Mouse (Mus musculus) embryonic facial prominence, embryonic 10.5 days (tissue): ENCODE results near the gene Notch2. TPM values are rescaled to one million over a fixed set of nuclear protein-coding genes. Genes with fewer than 3 reads are reported as not detected.
"Not testable (repeated sequence)": the region's sequence is repeated elsewhere in the genome, so short reads cannot be mapped to it uniquely, and the experiment has no call there.

Source experiments
- DNase-seq: peaks from one replicate; pipeline ENCODE4 v3.0.0-alpha.2; 2017; ENCODE audit warnings: low spot score
- H3K27ac ChIP-seq: fragments of 300-500 bp; sonication (generic); replicated peaks from 2 replicates; pipeline ENCODE4 v1.5.1; 2016; ENCODE audit warnings: mild to moderate bottlenecking
- H3K27me3 ChIP-seq: fragments of 300-500 bp; sonication (generic); replicated peaks from 2 replicates; pipeline ENCODE4 v1.6.1; 2016; ENCODE audit warnings: low read depth, mild to moderate bottlenecking; ENCODE audit not compliant: poor library complexity, severe bottlenecking
- H3K36me3 ChIP-seq: fragments of 300-500 bp; sonication (generic); replicated peaks from 2 replicates; pipeline ENCODE4 v1.6.1; 2016; ENCODE audit warnings: mild to moderate bottlenecking, moderate library complexity
- H3K4me1 ChIP-seq: fragments of 300-500 bp; sonication (generic); 2 replicates; pipeline ENCODE4 v1.6.1; 2016
- H3K4me3 ChIP-seq: fragments of 300-500 bp; sonication (generic); 2 replicates; pipeline ENCODE4 v1.5.1; 2016; ENCODE audit warnings: mild to moderate bottlenecking, moderate library complexity
- H3K9me3 ChIP-seq: fragments of 300-500 bp; sonication (generic); 2 replicates; pipeline ENCODE4 v1.6.1; 2016; ENCODE audit warnings: mild to moderate bottlenecking
- WGBS: fragments of 180-500 bp; shearing (Covaris S2); methylation state at CpG from one replicate; pipeline ENCODE4 v1.1.7; 2016; 5-methylcytosine and 5-hydroxymethylcytosine counted together
- polyA plus RNA-seq: library from polyadenylated mRNA; unstranded; fragments of >200 nt; fragmentation: Nextera tagmentation; extraction: Ambion mirVana; gene quantifications from 2 replicates; pipeline ENCODE4 v1.2.1, GENCODE M21; 2016

The Notch2 gene
- polyA plus RNA-seq, 1 experiment from 2014 or later: 22.0 TPM

DNA sequence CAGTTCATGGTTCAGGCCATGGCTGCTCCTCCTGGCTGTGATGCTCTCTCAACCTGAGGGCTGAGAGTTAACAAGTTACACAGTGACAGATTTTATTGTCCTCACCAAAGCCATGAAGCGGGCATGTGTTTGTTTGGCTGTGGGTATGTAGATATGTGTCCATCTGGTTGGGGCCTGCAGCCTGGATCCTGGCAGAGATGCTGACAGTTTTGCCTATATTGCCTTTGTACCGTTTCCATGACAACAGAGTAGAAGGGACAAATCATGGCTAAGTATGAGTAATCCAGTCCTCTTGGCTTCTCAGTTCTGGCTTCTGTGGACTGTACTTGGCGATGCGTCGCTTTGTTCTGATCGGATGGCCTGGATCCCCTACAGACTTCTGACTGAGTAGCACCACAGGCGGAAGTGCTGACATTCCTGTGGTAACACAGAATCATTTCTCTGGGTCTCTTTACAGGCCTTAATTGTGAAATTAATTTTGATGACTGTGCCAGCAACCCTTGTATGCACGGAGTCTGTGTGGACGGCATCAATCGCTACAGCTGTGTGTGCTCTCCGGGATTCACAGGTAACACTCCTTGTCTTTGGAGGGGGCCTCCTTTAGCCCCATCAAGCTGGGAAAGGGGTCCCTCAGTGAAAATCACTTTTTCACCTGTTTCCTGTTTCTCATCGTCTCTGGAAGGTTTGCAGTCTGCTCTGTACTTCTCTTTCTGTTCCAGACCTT is 93.4 kb downstream of the Notch2 start:
- H3K27ac ChIP-seq: no peak overlapping the region
- H3K4me3 ChIP-seq: no peak overlapping the region
- peaks cover 33% of the 10 kb centered on the region for H3K4me1 ChIP-seq
- H3K27me3 ChIP-seq: no peaks in the 10 kb centered on the region
- peaks cover 12% of the 10 kb centered on the region for H3K9me3 ChIP-seq
- DNase-seq: no peak
- WGBS: 92% methylated on average over 12 of the region's 12 CpGs
- peaks cover 95% of the 10 kb centered on the region for H3K36me3 ChIP-seq

DNA sequence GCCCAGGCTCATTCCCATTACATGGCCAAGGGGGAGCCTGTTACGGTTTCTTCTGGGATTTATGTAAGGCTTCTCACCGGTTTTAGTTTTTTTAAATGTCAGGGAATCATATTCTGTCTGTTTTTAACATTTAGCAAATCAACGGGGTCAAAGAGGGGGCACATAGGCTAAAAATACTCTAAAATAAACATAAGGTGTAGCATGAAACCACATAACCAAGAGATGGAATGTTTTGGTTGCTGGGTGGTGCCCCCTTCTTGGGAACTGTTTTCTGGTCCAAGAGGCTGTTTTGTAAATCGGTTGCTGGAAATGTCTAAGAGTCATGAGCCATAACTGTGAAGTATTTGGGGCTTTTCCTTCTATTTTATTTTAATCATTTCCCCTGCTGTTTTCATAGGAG is 95.1 kb downstream of the Notch2 start:
- Histone ChIP-seq H3K27me3 (no peaks in the 10 kb centered on the region), H3K9me3 (no peaks in the 10 kb centered on the region), H3K4me1 (peaks cover 25% of the 10 kb centered on the region), H3K36me3 (peaks cover 95% of the 10 kb centered on the region), H3K27ac (no peak overlapping the region), H3K4me3 (no peak overlapping the region)
- 85% methylated on average over 4 of the region's 4 CpGs for WGBS
- no peak for DNase-seq

DNA sequence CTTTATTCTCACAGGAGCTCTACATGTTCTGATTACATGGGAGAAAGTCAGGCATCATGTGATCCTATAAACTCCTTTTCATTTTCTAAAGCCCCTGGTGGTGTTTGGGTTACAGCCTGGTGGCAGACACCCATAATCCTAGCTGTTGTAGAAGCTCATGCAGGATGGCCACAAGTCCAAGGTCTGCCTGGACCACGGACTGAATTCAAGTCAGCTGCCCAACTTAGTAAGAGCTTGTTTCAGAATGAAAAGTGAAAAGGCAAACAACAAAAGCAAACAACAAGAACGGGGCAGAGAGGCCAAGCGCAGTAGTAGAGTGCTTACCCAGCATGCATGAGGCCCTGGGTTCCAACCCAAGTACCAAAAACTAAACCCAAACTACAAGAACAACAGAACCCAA is 95.5 kb downstream of the Notch2 start:
- H3K27ac ChIP-seq: no peak overlapping the region
- H3K36me3 ChIP-seq: peaks cover 95% of the 10 kb centered on the region
- DNase-seq: no peak
- 91% methylated on average over 3 of the region's 3 CpGs for WGBS
- H3K4me1 ChIP-seq: peaks cover 25% of the 10 kb centered on the region
- H3K9me3 ChIP-seq: no peaks in the 10 kb centered on the region
- no peak overlapping the region for H3K4me3 ChIP-seq
- H3K27me3 ChIP-seq: no peaks in the 10 kb centered on the region

DNA sequence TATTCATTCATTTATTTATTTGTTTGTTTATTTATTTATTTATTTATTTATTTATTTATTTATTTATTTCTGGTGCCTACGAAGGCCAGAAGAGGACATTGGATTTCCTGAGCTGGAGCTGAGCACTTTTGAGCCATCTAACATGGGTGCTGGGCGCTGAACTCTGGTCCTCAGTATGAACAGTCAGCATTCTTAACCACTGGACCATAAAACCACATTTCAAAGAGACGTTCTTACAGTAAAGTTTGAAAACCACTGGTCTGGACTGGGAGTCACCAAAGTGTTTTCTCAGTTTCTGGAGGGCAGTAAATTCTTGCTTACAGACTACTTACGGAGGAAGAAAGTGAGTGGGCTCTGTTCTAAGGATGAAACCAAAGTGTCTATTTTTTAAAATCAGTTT is 97.3 kb downstream of the Notch2 start:
- H3K27ac ChIP-seq: no peak overlapping the region
- peaks cover 9% of the 10 kb centered on the region for H3K4me1 ChIP-seq
- peaks cover 95% of the 10 kb centered on the region for H3K36me3 ChIP-seq
- no peaks in the 10 kb centered on the region for H3K9me3 ChIP-seq
- no peak overlapping the region for H3K4me3 ChIP-seq
- no peaks in the 10 kb centered on the region for H3K27me3 ChIP-seq
- no peak for DNase-seq
- WGBS: 89% methylated on average over 4 of the region's 4 CpGs

DNA sequence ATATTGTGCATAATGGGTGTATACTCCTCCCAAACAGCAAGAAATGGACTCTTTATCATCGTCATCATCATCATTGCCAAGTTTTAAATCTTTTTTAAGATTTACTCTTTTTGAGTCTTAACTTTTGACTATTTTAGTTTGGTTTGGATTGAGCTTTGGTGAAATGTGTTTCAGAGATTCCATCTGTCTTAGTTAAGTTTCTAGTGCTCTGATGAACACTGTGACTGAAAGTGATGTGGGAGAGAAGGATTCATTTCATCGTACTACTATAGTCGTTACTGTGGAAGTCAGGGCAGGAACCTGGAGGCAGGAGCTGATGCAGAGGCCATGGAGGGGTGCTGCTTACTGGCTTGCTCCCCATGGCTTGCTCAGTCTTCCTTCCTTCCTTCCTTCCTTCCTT is 104.9 kb downstream of the Notch2 start:
- WGBS: 91% methylated on average over 3 of the region's 3 CpGs
- no peak overlapping the region for H3K4me3 ChIP-seq
- peaks cover 97% of the 10 kb centered on the region for H3K36me3 ChIP-seq
- DNase-seq: no peak
- H3K4me1 ChIP-seq: peaks cover 6% of the 10 kb centered on the region
- no peak overlapping the region for H3K27ac ChIP-seq
- no peaks in the 10 kb centered on the region for H3K27me3 ChIP-seq
- H3K9me3 ChIP-seq: no peaks in the 10 kb centered on the region

DNA sequence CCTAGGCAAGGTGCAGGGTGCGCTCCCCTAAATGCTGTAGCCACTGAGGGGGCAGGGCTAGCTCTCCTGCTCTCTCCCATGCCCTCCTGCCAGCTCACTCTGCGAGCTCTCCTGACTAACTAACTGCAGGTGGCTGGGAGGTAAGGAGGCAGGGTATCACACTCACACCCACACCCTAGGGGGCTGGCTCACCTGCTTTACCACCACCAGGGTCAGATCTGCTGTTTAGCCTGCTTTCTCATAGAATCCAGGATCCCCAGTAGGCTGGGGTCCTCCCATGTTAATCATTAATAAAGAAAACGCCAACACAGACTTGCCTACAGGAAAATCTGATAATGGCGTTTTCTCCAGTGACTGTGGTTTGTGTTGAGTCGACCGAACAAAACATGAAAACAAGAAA is 106.0 kb downstream of the Notch2 start:
- Histone ChIP-seq H3K27ac (no peak overlapping the region), H3K9me3 (no peaks in the 10 kb centered on the region), H3K36me3 (peaks cover 97% of the 10 kb centered on the region), H3K4me3 (no peak overlapping the region), H3K27me3 (no peaks in the 10 kb centered on the region), H3K4me1 (peaks cover 6% of the 10 kb centered on the region)
- WGBS: 86% methylated on average over 6 of the region's 6 CpGs
- DNase-seq: no peak

DNA sequence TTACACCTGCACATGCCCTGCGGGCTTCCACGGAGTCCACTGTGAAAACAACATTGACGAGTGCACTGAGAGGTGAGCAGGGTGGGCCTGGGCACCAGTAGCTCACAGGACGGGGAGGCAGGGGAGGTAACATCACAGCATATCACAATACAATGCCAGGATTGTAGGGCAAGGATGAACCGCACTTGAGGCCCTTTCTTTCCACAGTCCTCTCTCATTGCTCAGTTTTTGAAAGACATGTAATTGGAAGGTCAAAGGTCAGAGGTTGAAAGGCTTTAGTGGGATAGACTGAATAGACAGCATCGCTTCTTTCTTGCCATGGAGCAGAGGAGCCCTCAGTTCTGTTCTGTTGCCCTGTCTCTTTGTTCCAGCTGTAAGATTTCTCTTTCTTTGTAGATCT is 107.6 kb downstream of the Notch2 start:
- Histone ChIP-seq H3K27ac (no peak overlapping the region), H3K27me3 (no peaks in the 10 kb centered on the region), H3K4me1 (peaks cover 6% of the 10 kb centered on the region), H3K4me3 (no peak overlapping the region), H3K36me3 (peaks cover 96% of the 10 kb centered on the region), H3K9me3 (no peaks in the 10 kb centered on the region)
- DNase-seq: no peak
- 37% methylated on average over 6 of the region's 6 CpGs for WGBS

DNA sequence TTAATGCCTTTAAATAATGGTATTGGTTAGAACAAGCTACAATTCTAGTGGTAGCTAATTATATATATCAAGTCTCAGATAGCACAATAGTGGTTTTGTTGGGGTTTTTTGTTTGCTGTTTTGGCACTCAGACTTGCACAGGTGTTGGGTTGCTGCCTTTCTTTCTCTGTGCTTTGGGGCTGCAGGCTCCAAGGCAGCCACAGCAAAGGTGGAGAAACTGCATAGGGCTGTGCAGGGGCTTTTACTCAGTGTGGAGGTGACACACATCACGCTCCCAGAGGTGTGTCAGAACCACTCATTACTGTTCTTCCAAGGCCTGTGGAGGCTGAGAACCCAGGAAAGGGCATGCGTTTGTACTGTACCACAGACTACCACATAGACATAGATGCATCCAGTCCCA is 114.4 kb downstream of the Notch2 start:
- H3K27ac ChIP-seq: no peak overlapping the region
- H3K4me3 ChIP-seq: no peak overlapping the region
- WGBS: 89% methylated on average over 2 of the region's 2 CpGs
- no peaks in the 10 kb centered on the region for H3K27me3 ChIP-seq
- H3K9me3 ChIP-seq: no peaks in the 10 kb centered on the region
- H3K36me3 ChIP-seq: peaks cover 99% of the 10 kb centered on the region
- DNase-seq: no peak
- no peaks in the 10 kb centered on the region for H3K4me1 ChIP-seq

DNA sequence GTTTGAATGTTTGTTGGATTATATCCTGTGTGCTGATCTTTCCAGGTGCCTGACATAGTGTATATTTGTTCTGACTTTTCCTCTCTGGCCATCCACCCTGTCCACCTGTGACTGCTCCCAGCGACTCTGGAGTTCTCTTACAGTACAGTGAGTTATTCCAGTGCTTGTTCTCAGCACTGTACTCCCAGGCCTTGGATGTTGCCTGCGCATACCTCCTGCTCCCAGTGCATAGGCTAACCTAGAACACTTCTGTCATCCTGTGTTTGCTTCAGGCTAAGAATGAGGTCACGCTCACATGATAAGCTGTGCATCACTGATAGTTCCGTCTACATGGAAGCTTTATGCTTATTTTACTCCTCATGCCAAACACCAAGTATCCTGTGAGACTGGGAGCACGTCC is 115.4 kb downstream of the Notch2 start:
- no peak overlapping the region for H3K27ac ChIP-seq
- H3K27me3 ChIP-seq: no peaks in the 10 kb centered on the region
- H3K4me1 ChIP-seq: no peaks in the 10 kb centered on the region
- no peak for DNase-seq
- H3K4me3 ChIP-seq: no peak overlapping the region
- H3K9me3 ChIP-seq: no peaks in the 10 kb centered on the region
- 91% methylated on average over 5 of the region's 5 CpGs for WGBS
- H3K36me3 ChIP-seq: peaks cover 99% of the 10 kb centered on the region

DNA sequence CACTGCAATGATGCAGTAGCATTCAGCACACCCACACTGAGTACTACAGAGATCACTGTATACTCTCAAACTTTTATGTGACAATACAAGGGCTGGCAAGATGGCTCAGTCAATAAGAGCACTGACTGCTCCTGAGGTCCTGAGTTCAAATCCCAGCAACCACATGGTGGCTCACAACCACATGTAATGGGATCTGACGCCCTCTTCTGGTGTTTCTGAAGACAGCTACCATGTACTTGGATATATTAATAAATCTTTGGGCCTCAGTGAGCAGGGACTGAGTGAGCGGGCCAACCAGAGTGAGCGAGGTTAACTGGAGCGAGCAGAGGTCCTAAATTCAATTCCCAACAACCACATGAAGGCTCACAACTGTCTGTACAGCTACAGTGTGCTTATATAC is 118.8 kb downstream of the Notch2 start:
- not testable (repeated sequence) for H3K9me3 ChIP-seq, H3K27me3 ChIP-seq, H3K27ac ChIP-seq, DNase-seq, H3K4me3 ChIP-seq, H3K4me1 ChIP-seq
- peaks cover 98% of the 10 kb centered on the region for H3K36me3 ChIP-seq
- WGBS: 90% methylated on average over 4 of the region's 4 CpGs

DNA sequence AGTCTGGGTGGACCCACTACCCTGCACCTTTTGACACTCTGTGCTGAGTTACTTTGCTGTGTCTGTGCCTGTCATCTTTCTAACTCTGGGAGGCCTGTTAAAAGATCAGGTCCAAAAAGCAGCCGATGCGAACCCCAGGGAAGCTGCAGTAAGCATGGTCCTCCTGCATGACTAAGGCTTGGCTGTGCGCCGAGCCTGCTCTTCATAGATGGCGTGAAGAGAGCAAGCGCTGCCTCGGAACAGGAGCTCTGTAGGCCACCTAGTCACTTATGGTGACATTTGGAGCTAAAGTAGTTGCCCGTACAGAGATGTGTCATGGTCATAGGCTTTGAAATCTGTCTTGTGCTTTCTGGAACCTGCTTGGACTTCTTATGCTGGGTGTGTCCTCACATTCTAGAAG is 119.3 kb downstream of the Notch2 start:
- H3K4me3 ChIP-seq: no peak overlapping the region
- H3K27ac ChIP-seq: no peak overlapping the region
- WGBS: 96% methylated on average over 8 of the region's 8 CpGs
- DNase-seq: no peak
- no peaks in the 10 kb centered on the region for H3K27me3 ChIP-seq
- H3K9me3 ChIP-seq: no peaks in the 10 kb centered on the region
- peaks cover 98% of the 10 kb centered on the region for H3K36me3 ChIP-seq
- H3K4me1 ChIP-seq: no peaks in the 10 kb centered on the region

DNA sequence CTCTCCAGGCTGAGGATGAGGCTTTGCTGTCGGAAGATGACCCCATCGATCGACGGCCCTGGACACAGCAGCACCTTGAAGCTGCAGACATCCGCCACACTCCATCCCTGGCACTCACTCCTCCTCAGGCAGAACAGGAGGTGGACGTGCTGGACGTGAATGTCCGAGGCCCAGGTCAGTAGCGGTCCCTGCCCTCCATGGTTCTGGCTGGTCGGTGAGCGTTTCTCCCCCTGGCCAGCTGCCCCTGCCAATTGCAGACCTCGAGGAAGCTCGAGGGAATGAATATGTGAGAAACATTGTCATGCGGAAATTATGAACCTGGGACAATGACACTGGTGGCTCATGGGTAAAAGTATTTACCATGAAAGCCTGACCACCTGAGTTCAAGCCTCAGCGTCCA is 128.1 kb downstream of the Notch2 start:
- 93% methylated on average over 15 of the region's 15 CpGs for WGBS
- no peak for DNase-seq
- peaks cover 100% of the 10 kb centered on the region for H3K36me3 ChIP-seq
- H3K4me1 ChIP-seq: no peaks in the 10 kb centered on the region
- no peaks in the 10 kb centered on the region for H3K27me3 ChIP-seq
- no peaks in the 10 kb centered on the region for H3K9me3 ChIP-seq
- no peak overlapping the region for H3K4me3 ChIP-seq
- H3K27ac ChIP-seq: no peak overlapping the region

DNA sequence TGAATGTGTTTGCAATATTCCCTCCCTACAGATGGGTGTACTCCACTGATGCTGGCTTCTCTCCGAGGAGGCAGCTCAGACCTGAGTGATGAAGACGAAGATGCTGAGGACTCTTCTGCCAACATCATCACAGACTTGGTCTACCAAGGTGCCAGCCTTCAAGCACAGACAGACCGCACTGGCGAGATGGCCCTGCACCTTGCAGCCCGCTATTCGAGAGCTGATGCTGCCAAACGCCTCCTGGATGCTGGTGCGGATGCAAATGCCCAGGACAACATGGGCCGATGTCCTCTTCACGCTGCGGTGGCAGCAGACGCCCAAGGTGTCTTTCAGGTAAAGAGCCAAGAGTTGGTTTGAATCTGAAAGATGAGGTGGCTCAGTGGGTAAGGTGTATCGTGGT is 129.5 kb downstream of the Notch2 start:
- Histone ChIP-seq H3K4me3 (no peak overlapping the region), H3K27ac (no peak overlapping the region), H3K36me3 (peaks cover 100% of the 10 kb centered on the region), H3K9me3 (no peaks in the 10 kb centered on the region), H3K4me1 (no peaks in the 10 kb centered on the region), H3K27me3 (no peaks in the 10 kb centered on the region)
- 96% methylated on average over 13 of the region's 13 CpGs for WGBS
- no peak for DNase-seq
